Mouse (Mus musculus) hindbrain, embryonic 11.5 days (tissue): ENCODE measurements around the gene Atp1b1. TPM values are rescaled to one million over a fixed set of nuclear protein-coding genes. Genes with fewer than 3 reads are reported as not detected.

Experiments
- ATAC-seq: fragments of 200-750 bp; cut with Nextera tagmentation; 2 replicates; pipeline ENCODE4 v1.8.0; 2017; ENCODE audit warnings: mild to moderate bottlenecking, moderate TSS enrichment, moderate library complexity; ENCODE audit not compliant: low FRiP score
- DNase-seq: peaks from one replicate; pipeline ENCODE4 v3.0.0-alpha.2; 2015; ENCODE audit warnings: low spot score
- H3K27ac ChIP-seq: fragments of 300-500 bp; sonication (generic); 2 replicates; pipeline ENCODE4 v1.5.1; 2014; ENCODE audit warnings: mild to moderate bottlenecking, low read depth, low read length
- H3K27me3 ChIP-seq: fragments of 300-500 bp; sonication (generic); 2 replicates; pipeline ENCODE4 v1.6.1; 2014; ENCODE audit warnings: mild to moderate bottlenecking, low read length, moderate library complexity, mixed read lengths; ENCODE audit not compliant: control insufficient read depth, insufficient read depth
- H3K36me3 ChIP-seq: fragments of 300-500 bp; sonication (generic); 2 replicates; pipeline ENCODE4 v1.6.1; 2014; ENCODE audit warnings: mild to moderate bottlenecking, low read length, moderate library complexity, mixed read lengths; ENCODE audit not compliant: control insufficient read depth, insufficient read depth
- H3K4me1 ChIP-seq: fragments of 300-500 bp; sonication (generic); replicated peaks from 2 replicates; pipeline ENCODE4 v1.6.1; 2014; ENCODE audit warnings: low read length, mixed read lengths; ENCODE audit not compliant: control insufficient read depth, insufficient read depth
- H3K4me2 ChIP-seq: fragments of 300-500 bp; sonication (generic); replicated peaks from 2 replicates; pipeline ENCODE4 v1.6.1; 2014; ENCODE audit warnings: mild to moderate bottlenecking, low read depth, low read length
- H3K4me3 ChIP-seq: fragments of 300-500 bp; sonication (generic); 2 replicates; pipeline ENCODE4 v1.5.1; 2014; ENCODE audit warnings: low read depth, low read length
- H3K9ac ChIP-seq: fragments of 300-500 bp; sonication (generic); 2 replicates; pipeline ENCODE4 v1.6.1; 2014; ENCODE audit warnings: low read depth, low read length
- H3K9me3 ChIP-seq: fragments of 300-500 bp; sonication (generic); 2 replicates; pipeline ENCODE4 v1.6.1; 2016; ENCODE audit warnings: low read length; ENCODE audit not compliant: control insufficient read depth
- WGBS: fragments of 180-500 bp; shearing (Covaris S2); extraction: QIAGEN DNeasy Blood & Tissue Kit; methylation state at CpG from one replicate; pipeline ENCODE4 v1.1.7; 2014; 5-methylcytosine and 5-hydroxymethylcytosine counted together
- polyA plus RNA-seq: library from polyadenylated mRNA; unstranded; fragments of >200 nt; fragmentation: Nextera tagmentation; extraction: Ambion mirVana; gene quantifications from 2 replicates; pipeline ENCODE4 v1.2.1, GENCODE M21; 2014

Gene Atp1b1
- polyA plus RNA-seq, 1 experiment from 2014 or later: 28.7 TPM

DNA sequence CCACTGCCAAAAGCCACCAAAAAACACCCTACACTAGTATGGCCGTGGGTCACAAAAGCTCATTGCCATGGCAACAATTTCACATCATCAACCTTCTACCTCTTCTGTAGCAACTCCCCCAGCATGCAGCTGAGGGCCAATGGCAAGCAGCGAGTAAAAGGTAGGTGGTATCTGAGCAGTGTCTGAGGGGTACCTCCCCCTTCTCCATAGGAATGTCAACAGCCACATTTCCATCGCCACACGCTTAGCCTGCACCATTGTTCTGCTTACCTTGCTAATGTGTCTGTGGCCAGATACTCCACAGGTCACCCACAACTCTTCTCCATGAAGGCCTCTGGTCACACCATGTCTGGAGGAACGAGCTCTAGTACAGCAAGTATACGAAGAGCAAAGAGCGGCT, 15.2 kb upstream of the Atp1b1 start:
- DNase-seq (no peak), ATAC-seq (no peak)
- WGBS: 89% methylated on average over 7 of the region's 7 CpGs
- Histone ChIP-seq H3K4me2 (no peak overlapping the region), H3K27ac (no peak overlapping the region), H3K9me3 (no peaks in the 10 kb centered on the region), H3K4me1 (no peaks in the 10 kb centered on the region), H3K9ac (no peak overlapping the region), H3K27me3 (no peaks in the 10 kb centered on the region), H3K4me3 (no peak overlapping the region), H3K36me3 (no peaks in the 10 kb centered on the region)

GRCm38 (mm10) chr1:164471632-164472031, 13.5 kb upstream of the Atp1b1 start:
- Histone ChIP-seq H3K27me3 (no peaks in the 10 kb centered on the region), H3K9ac (no peak overlapping the region), H3K4me2 (no peak overlapping the region), H3K4me1 (no peaks in the 10 kb centered on the region), H3K36me3 (no peaks in the 10 kb centered on the region), H3K27ac (no peak overlapping the region), H3K4me3 (no peak overlapping the region), H3K9me3 (no peaks in the 10 kb centered on the region)
- no peak for DNase-seq
- 90% methylated on average over 5 of the region's 5 CpGs for WGBS
- no peak for ATAC-seq

DNA sequence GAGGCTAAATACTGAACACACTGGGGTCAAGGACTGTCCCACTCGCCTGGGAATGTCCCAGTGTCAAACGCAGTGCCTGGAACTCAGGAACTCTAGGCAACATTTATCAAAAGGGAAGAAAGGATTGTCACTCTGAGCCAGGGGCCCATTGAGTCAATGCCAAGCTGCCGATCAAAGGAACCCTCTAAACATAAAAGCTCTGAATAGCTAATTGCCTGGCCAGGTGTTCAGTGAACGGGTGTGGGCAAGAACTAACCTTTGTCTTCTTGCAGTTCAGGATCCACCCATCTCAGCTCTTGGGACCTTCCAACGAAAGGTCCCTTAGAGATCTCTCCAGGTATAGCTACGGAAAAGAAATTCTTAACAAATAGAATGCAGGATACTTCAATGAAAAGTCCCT, 12.8 kb upstream of the Atp1b1 start:
- Histone ChIP-seq H3K36me3 (no peaks in the 10 kb centered on the region), H3K27me3 (no peaks in the 10 kb centered on the region), H3K9ac (no peak overlapping the region), H3K4me1 (no peaks in the 10 kb centered on the region), H3K27ac (no peak overlapping the region), H3K4me3 (no peak overlapping the region), H3K9me3 (no peaks in the 10 kb centered on the region), H3K4me2 (no peak overlapping the region)
- no peak for DNase-seq
- no peak for ATAC-seq
- WGBS: 54% methylated on average over 6 of the region's 6 CpGs

DNA sequence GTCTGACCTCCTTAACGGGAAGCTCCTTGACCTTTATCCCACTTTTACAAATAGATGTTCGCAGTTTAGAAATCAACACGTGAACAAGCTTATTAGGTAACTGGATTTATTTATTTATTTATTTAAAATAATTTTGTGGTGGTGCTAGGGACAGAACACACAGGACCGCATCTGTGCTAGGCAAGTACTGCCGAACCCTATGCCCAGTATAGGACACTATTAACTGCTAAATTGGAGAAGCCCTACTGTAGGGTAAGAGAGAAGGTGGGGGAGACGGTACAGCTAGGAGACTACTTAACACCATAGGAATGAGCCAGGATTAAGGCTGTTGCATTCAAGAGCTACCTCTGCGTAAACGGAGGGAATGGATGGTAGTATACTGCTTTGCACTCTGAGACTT, 10.2 kb upstream of the Atp1b1 start:
- Histone ChIP-seq H3K9ac (no peak overlapping the region), H3K9me3 (no peaks in the 10 kb centered on the region), H3K36me3 (no peaks in the 10 kb centered on the region), H3K4me3 (no peak overlapping the region), H3K4me1 (no peaks in the 10 kb centered on the region), H3K27me3 (no peaks in the 10 kb centered on the region), H3K4me2 (no peak overlapping the region), H3K27ac (no peak overlapping the region)
- WGBS: 90% methylated on average over 8 of the region's 8 CpGs
- DNase-seq: no peak
- ATAC-seq: no peak

GRCm38 (mm10) chr1:164467406-164467805, 9.3 kb upstream of the Atp1b1 start:
- Histone ChIP-seq H3K4me2 (no peak overlapping the region), H3K36me3 (no peaks in the 10 kb centered on the region), H3K4me1 (no peaks in the 10 kb centered on the region), H3K4me3 (no peak overlapping the region), H3K27me3 (no peaks in the 10 kb centered on the region), H3K9ac (no peak overlapping the region), H3K27ac (no peak overlapping the region), H3K9me3 (no peaks in the 10 kb centered on the region)
- ATAC-seq (no peak), DNase-seq (no peak)
- WGBS: 95% methylated on average over 10 of the region's 10 CpGs

DNA sequence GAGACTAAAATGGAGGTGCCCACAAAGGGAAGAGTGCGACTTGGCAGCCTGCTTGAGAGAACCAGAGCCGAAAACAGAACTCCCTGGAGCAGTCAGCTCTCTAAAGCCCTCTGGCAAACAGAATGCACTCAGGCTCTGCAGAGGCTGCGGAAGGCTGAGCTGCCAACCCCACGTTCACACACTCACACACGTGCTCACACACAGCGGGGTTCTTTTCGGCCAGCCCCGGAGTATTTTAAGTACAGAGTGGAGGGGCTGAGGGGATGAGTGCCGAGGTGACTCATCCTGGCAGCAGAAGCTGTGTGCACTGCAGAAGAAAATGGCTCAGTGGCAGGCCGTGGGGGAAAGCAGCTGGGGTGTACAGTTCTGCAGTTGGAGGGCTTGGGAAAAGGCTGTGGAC, 3.6 kb upstream of the Atp1b1 start:
- no peaks in the 10 kb centered on the region for H3K36me3 ChIP-seq
- WGBS: 36% methylated on average over 10 of the region's 10 CpGs
- H3K27me3 ChIP-seq: peaks cover 7% of the 10 kb centered on the region; the same call in 1 of the 2 replicates
- H3K4me3 ChIP-seq: no peak overlapping the region
- H3K9me3 ChIP-seq: no peaks in the 10 kb centered on the region
- DNase-seq (no peak), ATAC-seq (no peak)
- H3K9ac ChIP-seq: no peak overlapping the region
- no peaks in the 10 kb centered on the region; the same call in 1 of the 2 replicates for H3K4me1 ChIP-seq
- no peak overlapping the region for H3K27ac ChIP-seq
- no peak overlapping the region for H3K4me2 ChIP-seq

GRCm38 (mm10) chr1:164460921-164461697, 3.0 kb upstream of the Atp1b1 start:
- no peak overlapping the region for H3K4me2 ChIP-seq
- no peak for ATAC-seq
- no peak overlapping the region for H3K4me3 ChIP-seq
- no peak for DNase-seq
- WGBS: 68% methylated on average over 13 of the region's 13 CpGs
- no peak overlapping the region for H3K27ac ChIP-seq
- H3K9me3 ChIP-seq: no peaks in the 10 kb centered on the region
- no peaks in the 10 kb centered on the region for H3K36me3 ChIP-seq
- H3K4me1 ChIP-seq: no peaks in the 10 kb centered on the region; the same call in 1 of the 2 replicates
- no peak overlapping the region for H3K9ac ChIP-seq
- peaks cover 7% of the 10 kb centered on the region; the same call in 1 of the 2 replicates for H3K27me3 ChIP-seq

DNA sequence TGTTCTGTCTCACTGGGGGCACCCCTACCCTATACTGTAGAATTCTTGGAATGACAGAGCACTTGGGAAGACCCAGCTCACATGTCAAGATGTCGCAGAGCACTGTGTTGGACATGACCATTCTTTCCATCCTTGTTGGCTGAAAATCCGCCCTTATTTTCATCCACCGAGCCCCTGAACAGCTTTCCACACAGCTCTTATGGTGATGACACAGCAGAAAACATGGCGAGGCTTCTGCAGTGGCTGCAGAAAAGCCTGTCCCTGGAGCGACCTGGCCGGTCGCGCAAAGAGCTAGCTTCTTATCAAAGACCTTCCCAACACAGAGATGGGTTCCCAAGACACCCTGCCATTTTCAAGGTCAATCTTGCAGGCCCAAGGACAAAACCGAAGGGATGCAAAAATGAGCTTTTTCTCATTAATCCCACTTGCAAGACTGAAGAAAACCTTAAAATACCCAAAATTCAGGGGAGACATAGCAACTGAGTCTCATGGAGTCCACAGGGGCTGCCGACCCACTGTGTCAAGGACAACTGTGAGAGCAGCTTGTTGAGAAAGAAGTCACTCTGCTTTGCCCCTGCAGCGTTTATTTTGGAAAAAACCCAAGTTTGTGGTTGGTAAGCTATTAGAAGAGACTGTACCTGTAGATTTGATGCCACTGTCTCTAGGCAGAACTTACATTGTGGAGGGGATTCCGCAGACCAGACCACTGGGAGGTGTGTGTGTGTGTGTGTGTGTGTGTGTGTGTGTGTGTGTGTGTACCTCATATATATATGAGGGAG, 1.2 kb upstream of the Atp1b1 start:
- no peak overlapping the region for H3K9ac ChIP-seq

More for the DNA sequence above, 1.2 kb upstream of the Atp1b1 start:
- no peak overlapping the region for H3K27ac ChIP-seq
- H3K36me3 ChIP-seq: no peaks in the 10 kb centered on the region
- peak overlapping the region; percentile 64 for H3K4me3 ChIP-seq
- H3K4me1 ChIP-seq: no peaks in the 10 kb centered on the region; the same call in 1 of the 2 replicates
- ATAC-seq (no peak; the same call in 1 of the 2 replicates), DNase-seq (no peak)
- H3K9me3 ChIP-seq: no peaks in the 10 kb centered on the region
- 58% methylated on average over 12 of the region's 12 CpGs for WGBS
- peaks cover 7% of the 10 kb centered on the region; the same call in 1 of the 2 replicates for H3K27me3 ChIP-seq
- peak overlapping the region; percentile 45 for H3K4me2 ChIP-seq
